Mouse (Mus musculus): Measurements from ENCODE around the gene Tmprss3.
A peak's percentile ranks its signal among the peaks of the same experiment; 100 is the strongest.

Gene Tmprss3

DNA sequence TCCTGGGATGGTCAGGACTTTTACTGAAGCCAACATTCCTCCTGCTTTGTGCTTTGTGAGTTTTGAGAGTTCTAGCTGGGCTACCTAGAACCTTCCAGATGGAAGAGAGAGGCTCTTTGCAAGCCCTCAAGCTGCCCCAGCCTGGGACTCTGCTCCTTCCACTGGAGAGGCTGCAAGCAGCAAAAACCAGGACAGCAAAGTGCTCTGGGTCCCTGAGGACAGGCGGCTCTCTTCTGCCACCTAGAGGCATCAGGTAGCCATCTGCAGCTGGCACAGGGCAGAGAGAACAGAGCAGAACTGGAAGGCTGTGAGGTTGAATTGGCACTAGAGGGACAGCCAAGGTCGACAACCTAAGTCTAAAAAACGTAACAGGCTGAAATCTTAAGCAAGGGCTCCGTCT is 11.4 kb downstream of the Tmprss3 start:
- H3K36me3 ChIP-seq (ENCODE audit: insufficient read depth, low read length) = no peaks in the 10 kb centered on the region
- H3K9me3 ChIP-seq (ENCODE audit: low read length) = no peaks in the 10 kb centered on the region
- no peak for TF ChIP-seq POU5F1 (IDR thresholded peaks at IDR 0.05; ENCODE audit: borderline replicate concordance, low read length)
- TF ChIP-seq CTCF (conservative IDR thresholded peaks at IDR 0.05; ENCODE audit: low read length) = peak; percentile 89
- TF ChIP-seq NANOG (IDR thresholded peaks at IDR 0.05; ENCODE audit: borderline replicate concordance, low read length) = no peak
- H3K4me3 ChIP-seq (replicated peaks; ENCODE audit: low read length) = no peak overlapping the region
- H3K27me3 ChIP-seq (ENCODE audit: insufficient read depth, low read length) = no peaks in the 10 kb centered on the region; the same call in 1 of the 2 replicates
- H3K4me1 ChIP-seq (replicated peaks; ENCODE audit: low read depth, low read length) = peaks cover 15% of the 10 kb centered on the region

DNA sequence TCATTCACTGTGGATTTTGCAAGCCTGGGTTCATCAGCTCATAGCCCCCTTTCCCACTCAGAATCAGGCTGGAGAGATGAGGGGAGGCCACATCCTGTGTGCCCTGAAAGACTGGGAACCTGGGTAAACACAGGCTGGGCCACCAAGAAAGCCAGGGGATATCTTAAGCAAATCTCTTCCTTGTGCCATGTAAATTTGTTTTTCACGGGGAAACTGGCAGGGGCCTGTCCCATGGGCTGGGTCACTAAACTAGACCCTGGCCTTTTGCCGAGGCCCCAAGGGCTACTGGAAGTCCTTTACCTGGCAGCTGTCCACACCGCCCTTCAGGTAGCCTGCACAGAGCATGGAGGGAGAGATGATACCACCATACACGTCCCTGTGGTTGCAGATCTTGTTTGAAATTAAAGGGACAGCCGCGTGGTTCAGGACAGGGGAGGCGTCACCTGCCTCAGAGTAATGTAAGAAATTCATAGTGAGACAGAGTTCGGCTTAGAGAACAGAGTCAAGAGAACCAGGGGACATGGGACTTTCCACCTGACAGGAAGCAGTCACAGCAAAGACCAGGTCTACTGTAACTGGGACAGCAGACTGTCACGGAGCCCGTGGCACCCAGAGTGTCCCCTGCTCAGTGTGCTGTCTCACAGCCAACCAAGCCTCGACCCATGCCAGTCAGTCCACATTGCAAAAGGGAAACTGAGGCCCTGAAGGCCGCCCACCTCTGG is 14.3 kb downstream of the Tmprss3 start:
- H3K27me3 ChIP-seq (ENCODE audit: insufficient read depth, low read length) = peaks cover 6% of the 10 kb centered on the region; the same call in 1 of the 2 replicates
- H3K4me1 ChIP-seq (replicated peaks; ENCODE audit: low read depth, low read length) = peaks cover 15% of the 10 kb centered on the region
- TF ChIP-seq CTCF (conservative IDR thresholded peaks at IDR 0.05; ENCODE audit: low read length) (no peak), POU5F1 (IDR thresholded peaks at IDR 0.05; ENCODE audit: borderline replicate concordance, low read length) (no peak), NANOG (IDR thresholded peaks at IDR 0.05; ENCODE audit: borderline replicate concordance, low read length) (no peak)
- H3K4me3 ChIP-seq (replicated peaks; ENCODE audit: low read length) = no peak overlapping the region
- H3K36me3 ChIP-seq (ENCODE audit: insufficient read depth, low read length) = no peaks in the 10 kb centered on the region
- H3K9me3 ChIP-seq (ENCODE audit: low read length) = no peaks in the 10 kb centered on the region

DNA sequence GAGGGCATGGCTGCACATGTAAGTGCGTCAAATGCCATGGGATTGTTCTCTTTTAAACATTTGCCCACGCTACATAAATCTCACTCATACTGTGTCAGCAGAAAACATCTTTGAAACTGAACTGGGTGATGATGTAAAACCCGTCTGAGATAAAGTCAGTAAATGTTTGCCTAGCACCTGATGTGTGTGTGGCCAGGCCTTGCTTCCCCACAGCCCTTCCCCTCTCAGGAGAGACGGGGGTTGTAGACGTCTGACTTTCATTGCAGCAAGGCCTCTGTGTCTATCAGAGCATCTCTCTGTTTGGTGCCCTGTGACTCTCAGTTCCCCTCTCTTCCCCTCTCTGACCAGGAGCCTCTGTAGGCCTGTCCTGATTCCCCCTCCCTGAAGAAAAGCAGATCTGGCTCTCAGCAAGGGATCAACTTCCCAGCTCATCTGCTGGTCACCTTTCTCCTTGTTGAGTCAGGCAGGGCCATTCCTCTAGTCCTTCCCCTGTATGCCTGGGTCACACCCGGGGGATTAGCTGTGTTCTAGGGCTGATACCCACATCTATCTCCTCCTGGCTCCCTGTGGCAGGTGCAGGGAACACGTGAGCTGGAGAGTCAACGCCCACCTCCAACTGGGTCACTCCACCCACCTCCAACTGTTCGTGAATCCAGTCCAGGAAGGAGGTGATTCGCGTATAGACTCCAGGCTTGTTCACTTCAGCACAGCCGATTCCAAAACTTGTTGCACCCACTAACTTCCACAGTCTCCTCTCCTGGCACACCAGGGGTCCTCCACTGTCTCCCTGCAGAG is 15.4 kb downstream of the Tmprss3 start:
- no peak overlapping the region for H3K4me3 ChIP-seq (replicated peaks; ENCODE audit: low read length)
- no peaks in the 10 kb centered on the region for H3K36me3 ChIP-seq (ENCODE audit: insufficient read depth, low read length)
- H3K9me3 ChIP-seq (ENCODE audit: low read length) = no peaks in the 10 kb centered on the region
- TF ChIP-seq NANOG (IDR thresholded peaks at IDR 0.05; ENCODE audit: borderline replicate concordance, low read length) (no peak), CTCF (conservative IDR thresholded peaks at IDR 0.05; ENCODE audit: low read length) (no peak), POU5F1 (IDR thresholded peaks at IDR 0.05; ENCODE audit: borderline replicate concordance, low read length) (no peak)
- H3K27me3 ChIP-seq (ENCODE audit: insufficient read depth, low read length) = peaks cover 6% of the 10 kb centered on the region; the same call in 1 of the 2 replicates
- H3K4me1 ChIP-seq (replicated peaks; ENCODE audit: low read depth, low read length) = peaks cover 15% of the 10 kb centered on the region

GRCm38 (mm10) chr17:31181490-31181889 is 17.3 kb downstream of the Tmprss3 start:
- H3K4me1 ChIP-seq (replicated peaks; ENCODE audit: low read depth, low read length) = peaks cover 15% of the 10 kb centered on the region
- no peaks in the 10 kb centered on the region for H3K36me3 ChIP-seq (ENCODE audit: insufficient read depth, low read length)
- no peaks in the 10 kb centered on the region for H3K9me3 ChIP-seq (ENCODE audit: low read length)
- TF ChIP-seq CTCF (conservative IDR thresholded peaks at IDR 0.05; ENCODE audit: low read length) = no peak
- TF ChIP-seq NANOG (IDR thresholded peaks at IDR 0.05; ENCODE audit: borderline replicate concordance, low read length) = no peak
- TF ChIP-seq POU5F1 (IDR thresholded peaks at IDR 0.05; ENCODE audit: borderline replicate concordance, low read length) = no peak
- H3K4me3 ChIP-seq (replicated peaks; ENCODE audit: low read length) = no peak overlapping the region
- peaks cover 6% of the 10 kb centered on the region; the same call in 1 of the 2 replicates for H3K27me3 ChIP-seq (ENCODE audit: insufficient read depth, low read length)

GRCm38 (mm10) chr17:31176321-31176720 is 22.5 kb downstream of the Tmprss3 start:
- Histone ChIP-seq H3K9me3 (ENCODE audit: low read length) (no peaks in the 10 kb centered on the region), H3K4me1 (replicated peaks; ENCODE audit: low read depth, low read length) (no peaks in the 10 kb centered on the region), H3K36me3 (ENCODE audit: insufficient read depth, low read length) (no peaks in the 10 kb centered on the region), H3K27me3 (ENCODE audit: insufficient read depth, low read length) (0 out of 2 replicates have a peak, but pooled peaks cover 6% of the 10 kb centered on the region), H3K4me3 (replicated peaks; ENCODE audit: low read length) (no peak overlapping the region)
- TF ChIP-seq NANOG (IDR thresholded peaks at IDR 0.05; ENCODE audit: borderline replicate concordance, low read length) (no peak), CTCF (conservative IDR thresholded peaks at IDR 0.05; ENCODE audit: low read length) (no peak), POU5F1 (IDR thresholded peaks at IDR 0.05; ENCODE audit: borderline replicate concordance, low read length) (no peak)

DNA sequence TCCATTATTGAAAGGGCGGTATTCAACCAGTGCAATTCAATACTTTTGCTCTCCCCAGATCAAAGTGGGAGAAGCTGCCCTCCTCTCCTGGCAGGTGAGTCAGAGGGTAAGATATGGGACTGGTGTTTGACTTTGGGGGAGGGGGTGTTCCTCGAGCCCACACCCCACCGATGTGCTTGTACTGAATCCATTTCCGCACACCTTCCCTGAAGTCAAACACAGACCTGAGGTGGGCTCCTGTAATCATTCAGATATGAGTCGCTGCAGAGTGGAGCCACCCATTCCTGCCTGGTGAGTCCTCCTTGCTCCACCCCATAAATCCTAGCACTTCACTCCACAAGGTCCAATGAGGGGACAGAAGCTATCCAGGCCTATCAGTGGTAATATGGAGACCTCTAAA is 29.0 kb downstream of the Tmprss3 start:
- H3K27me3 ChIP-seq (ENCODE audit: insufficient read depth, low read length) = no peaks in the 10 kb centered on the region; the same call in 1 of the 2 replicates
- no peaks in the 10 kb centered on the region for H3K36me3 ChIP-seq (ENCODE audit: insufficient read depth, low read length)
- H3K4me1 ChIP-seq (replicated peaks; ENCODE audit: low read depth, low read length) = no peaks in the 10 kb centered on the region
- no peak for TF ChIP-seq CTCF (conservative IDR thresholded peaks at IDR 0.05; ENCODE audit: low read length)
- no peak for TF ChIP-seq POU5F1 (IDR thresholded peaks at IDR 0.05; ENCODE audit: borderline replicate concordance, low read length)
- TF ChIP-seq NANOG (IDR thresholded peaks at IDR 0.05; ENCODE audit: borderline replicate concordance, low read length) = no peak
- no peak overlapping the region for H3K4me3 ChIP-seq (replicated peaks; ENCODE audit: low read length)
- no peaks in the 10 kb centered on the region for H3K9me3 ChIP-seq (ENCODE audit: low read length)

DNA sequence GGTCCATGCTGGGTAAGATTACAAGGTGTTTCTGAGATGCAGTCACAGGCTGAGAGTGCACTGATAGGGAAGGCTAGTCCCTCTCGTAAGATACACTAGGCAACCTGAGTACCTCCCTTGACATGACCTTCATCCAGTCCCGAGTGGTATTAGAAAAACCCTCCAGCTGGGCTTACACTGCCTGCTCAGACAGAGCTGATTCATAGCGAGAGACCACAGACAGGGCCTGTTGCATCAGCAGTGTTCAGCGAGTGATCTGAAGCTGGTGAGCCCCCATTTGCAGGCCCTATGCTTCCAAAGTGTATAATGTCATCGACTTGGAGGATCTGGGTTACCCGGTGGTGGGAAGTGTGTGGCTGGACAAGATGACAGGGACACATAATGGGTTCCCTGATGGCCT is 33.6 kb downstream of the Tmprss3 start, which contains the start of gene Tff1:
TSS of gene Tff1 (minus strand) at position 151 of the 400 bp plus-strand sequence.
- Histone ChIP-seq H3K9me3 (ENCODE audit: low read length) (no peaks in the 10 kb centered on the region), H3K36me3 (ENCODE audit: insufficient read depth, low read length) (no peaks in the 10 kb centered on the region), H3K27me3 (ENCODE audit: insufficient read depth, low read length) (no peaks in the 10 kb centered on the region; the same call in 1 of the 2 replicates), H3K4me3 (replicated peaks; ENCODE audit: low read length) (no peak within 1 kb of the TSS), H3K4me1 (replicated peaks; ENCODE audit: low read depth, low read length) (no peaks in the 10 kb centered on the region)
- no peak for TF ChIP-seq NANOG (IDR thresholded peaks at IDR 0.05; ENCODE audit: borderline replicate concordance, low read length)

DNA sequence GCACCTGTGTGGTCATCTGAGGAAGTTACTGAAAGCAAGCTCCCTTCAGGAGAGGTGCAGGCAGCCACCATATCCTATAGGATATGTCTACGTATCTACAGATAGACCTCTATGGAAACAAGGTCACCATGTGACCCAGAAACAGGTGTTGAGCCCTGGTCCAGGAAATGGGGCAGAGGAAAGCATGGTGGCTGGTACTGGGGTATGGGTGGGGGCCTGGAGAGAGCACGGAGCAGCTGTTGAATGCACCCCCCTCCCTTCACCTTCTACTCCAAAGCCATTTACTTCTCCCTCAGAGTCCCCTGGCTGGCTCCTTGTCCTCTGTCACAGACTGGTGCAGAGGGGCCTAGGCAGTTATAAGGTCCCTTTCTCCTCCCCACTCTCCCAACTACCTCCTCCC is 35.0 kb downstream of the Tmprss3 start:
- peaks cover 7% of the 10 kb centered on the region for H3K9me3 ChIP-seq (ENCODE audit: low read length)
- no peaks in the 10 kb centered on the region; the same call in 1 of the 2 replicates for H3K27me3 ChIP-seq (ENCODE audit: insufficient read depth, low read length)
- TF ChIP-seq CTCF (conservative IDR thresholded peaks at IDR 0.05; ENCODE audit: low read length) = no peak
- TF ChIP-seq POU5F1 (IDR thresholded peaks at IDR 0.05; ENCODE audit: borderline replicate concordance, low read length) = no peak
- no peak for TF ChIP-seq NANOG (IDR thresholded peaks at IDR 0.05; ENCODE audit: borderline replicate concordance, low read length)
- no peaks in the 10 kb centered on the region for H3K4me1 ChIP-seq (replicated peaks; ENCODE audit: low read depth, low read length)
- H3K36me3 ChIP-seq (ENCODE audit: insufficient read depth, low read length) = no peaks in the 10 kb centered on the region
- no peak overlapping the region for H3K4me3 ChIP-seq (replicated peaks; ENCODE audit: low read length)
